Mouse (Mus musculus): ENCODE measurements around the gene Cd180. TPM values are rescaled to one million over a fixed set of nuclear protein-coding genes. Genes with fewer than 3 reads are reported as not detected.
"Not testable (repeated sequence)": the region's sequence is repeated elsewhere in the genome, so short reads cannot be mapped to it uniquely, and the experiment has no call there.

Cd180 gene
- polyA plus RNA-seq, 1 experiment from 2014 or later = 0.53 TPM

GRCm38 (mm10) chr13:102665588-102666232, 27.6 kb upstream of the Cd180 start:
- no peak overlapping the region for H3K27ac ChIP-seq
- ATAC-seq (ENCODE audit: low FRiP score, low read depth) = no peak
- WGBS = 64% methylated on average over 18 of the region's 18 CpGs
- H3K4me3 ChIP-seq = no peak overlapping the region
- H3K4me1 ChIP-seq = no peaks in the 10 kb centered on the region
- no peaks in the 10 kb centered on the region for H3K9me3 ChIP-seq
- H3K4me2 ChIP-seq (replicated peaks) = peak overlapping the region; percentile 34
- H3K36me3 ChIP-seq = no peaks in the 10 kb centered on the region
- no peak overlapping the region for H3K9ac ChIP-seq
- H3K27me3 ChIP-seq (replicated peaks) = no peaks in the 10 kb centered on the region

GRCm38 (mm10) chr13:102666233-102666614, 27.1 kb upstream of the Cd180 start:
- 90% methylated on average over 12 of the region's 12 CpGs for WGBS
- Histone ChIP-seq H3K27me3 (replicated peaks) (no peaks in the 10 kb centered on the region), H3K4me3 (no peak overlapping the region), H3K9me3 (no peaks in the 10 kb centered on the region), H3K9ac (no peak overlapping the region), H3K4me2 (replicated peaks) (no peak overlapping the region), H3K27ac (no peak overlapping the region), H3K4me1 (no peaks in the 10 kb centered on the region), H3K36me3 (no peaks in the 10 kb centered on the region)
- ATAC-seq (ENCODE audit: low FRiP score, low read depth) = no peak

GRCm38 (mm10) chr13:102666731-102667130, 26.6 kb upstream of the Cd180 start:
- H3K4me2 ChIP-seq (replicated peaks) = no peak overlapping the region
- ATAC-seq (ENCODE audit: low FRiP score, low read depth) = no peak
- no peaks in the 10 kb centered on the region for H3K36me3 ChIP-seq
- no peaks in the 10 kb centered on the region for H3K9me3 ChIP-seq
- H3K9ac ChIP-seq = no peak overlapping the region
- H3K27me3 ChIP-seq (replicated peaks) = no peaks in the 10 kb centered on the region
- no peaks in the 10 kb centered on the region for H3K4me1 ChIP-seq
- whole genome bisulfite sequencing = 86% methylated on average over 4 of the region's 4 CpGs
- H3K27ac ChIP-seq = no peak overlapping the region
- H3K4me3 ChIP-seq = no peak overlapping the region

- no peaks in the 10 kb centered on the region for H3K36me3 ChIP-seq
- ATAC-seq (ENCODE audit: low FRiP score, low read depth) = no peak
These were observed 26.0 kb upstream of the Cd180 start for GRCm38 (mm10) chr13:102667401-102667800.

GRCm38 (mm10) chr13:102667842-102668241, 25.5 kb upstream of the Cd180 start:
- H3K4me3 ChIP-seq = no peak overlapping the region
- no peaks in the 10 kb centered on the region for H3K9me3 ChIP-seq
- H3K27ac ChIP-seq = no peak overlapping the region
- H3K4me1 ChIP-seq = no peaks in the 10 kb centered on the region
- no peaks in the 10 kb centered on the region for H3K27me3 ChIP-seq (replicated peaks)
- H3K9ac ChIP-seq = no peak overlapping the region
- no peak for ATAC-seq (ENCODE audit: low FRiP score, low read depth)
- no peaks in the 10 kb centered on the region for H3K36me3 ChIP-seq
- no peak overlapping the region for H3K4me2 ChIP-seq (replicated peaks)
- 92% methylated on average over 9 of the region's 9 CpGs for WGBS

More at GRCm38 (mm10) chr13:102667401-102667800, 26.0 kb upstream of the Cd180 start:
- Histone ChIP-seq H3K27ac (no peak overlapping the region), H3K9me3 (no peaks in the 10 kb centered on the region), H3K27me3 (replicated peaks) (no peaks in the 10 kb centered on the region), H3K4me1 (no peaks in the 10 kb centered on the region), H3K4me2 (replicated peaks) (no peak overlapping the region), H3K4me3 (no peak overlapping the region), H3K9ac (no peak overlapping the region)
- 90% methylated on average over 4 of the region's 4 CpGs for WGBS

- Histone ChIP-seq H3K4me2 (replicated peaks) (no peak overlapping the region), H3K9me3 (no peaks in the 10 kb centered on the region), H3K27ac (no peak overlapping the region), H3K9ac (no peak overlapping the region), H3K4me3 (no peak overlapping the region), H3K27me3 (replicated peaks) (no peaks in the 10 kb centered on the region), H3K36me3 (no peaks in the 10 kb centered on the region), H3K4me1 (no peaks in the 10 kb centered on the region)
- ATAC-seq (ENCODE audit: low FRiP score, low read depth) = no peak
- 83% methylated on average over 6 of the region's 6 CpGs for WGBS
These were observed 24.4 kb upstream of the Cd180 start for GRCm38 (mm10) chr13:102668933-102669332.

GRCm38 (mm10) chr13:102669522-102670256, 23.7 kb upstream of the Cd180 start:
- Histone ChIP-seq H3K27ac (no peak overlapping the region), H3K36me3 (no peaks in the 10 kb centered on the region), H3K9ac (no peak overlapping the region), H3K4me3 (no peak overlapping the region), H3K27me3 (replicated peaks) (no peaks in the 10 kb centered on the region), H3K4me2 (replicated peaks) (no peak overlapping the region), H3K4me1 (no peaks in the 10 kb centered on the region), H3K9me3 (no peaks in the 10 kb centered on the region)
- ATAC-seq (ENCODE audit: low FRiP score, low read depth) = no peak
- 58% methylated on average over 14 of the region's 14 CpGs for WGBS

- Histone ChIP-seq H3K9me3 (no peaks in the 10 kb centered on the region), H3K27ac (no peak overlapping the region), H3K4me1 (no peaks in the 10 kb centered on the region), H3K9ac (no peak overlapping the region), H3K4me2 (replicated peaks) (no peak overlapping the region), H3K36me3 (no peaks in the 10 kb centered on the region), H3K4me3 (no peak overlapping the region), H3K27me3 (replicated peaks) (no peaks in the 10 kb centered on the region)
- 87% methylated on average over 7 of the region's 7 CpGs for WGBS
- no peak for ATAC-seq (ENCODE audit: low FRiP score, low read depth)
These were observed 22.9 kb upstream of the Cd180 start for GRCm38 (mm10) chr13:102670503-102670902.

GRCm38 (mm10) chr13:102674083-102674482, 19.3 kb upstream of the Cd180 start:
- ATAC-seq (ENCODE audit: low FRiP score, low read depth) = no peak
- Histone ChIP-seq H3K4me1 (no peaks in the 10 kb centered on the region), H3K4me2 (replicated peaks) (no peak overlapping the region), H3K4me3 (no peak overlapping the region), H3K36me3 (no peaks in the 10 kb centered on the region), H3K27me3 (replicated peaks) (no peaks in the 10 kb centered on the region), H3K9ac (no peak overlapping the region), H3K27ac (no peak overlapping the region), H3K9me3 (no peaks in the 10 kb centered on the region)
- 89% methylated on average over 3 of the region's 3 CpGs for WGBS

- ATAC-seq (ENCODE audit: low FRiP score, low read depth); H3K4me1 ChIP-seq: not testable (repeated sequence)
- WGBS = 93% methylated on average over 4 of the region's 4 CpGs
These were observed 15.8 kb upstream of the Cd180 start for GRCm38 (mm10) chr13:102677602-102678001.

GRCm38 (mm10) chr13:102678482-102678881, 14.9 kb upstream of the Cd180 start:
- Histone ChIP-seq H3K27ac (no peak overlapping the region), H3K36me3 (no peaks in the 10 kb centered on the region), H3K9me3 (no peaks in the 10 kb centered on the region), H3K4me1 (no peaks in the 10 kb centered on the region), H3K4me3 (no peak overlapping the region), H3K27me3 (replicated peaks) (no peaks in the 10 kb centered on the region), H3K4me2 (replicated peaks) (no peak overlapping the region), H3K9ac (no peak overlapping the region)
- ATAC-seq (ENCODE audit: low FRiP score, low read depth) = peak; percentile 63
- WGBS = 11% methylated on average over 2 of the region's 2 CpGs

More at GRCm38 (mm10) chr13:102677602-102678001, 15.8 kb upstream of the Cd180 start:
- H3K9me3 ChIP-seq; H3K4me2 ChIP-seq (replicated peaks); H3K27ac ChIP-seq; H3K4me3 ChIP-seq; H3K27me3 ChIP-seq (replicated peaks); H3K9ac ChIP-seq; H3K36me3 ChIP-seq: not testable (repeated sequence)

GRCm38 (mm10) chr13:102684890-102685289, 8.5 kb upstream of the Cd180 start:
- Histone ChIP-seq H3K27me3 (replicated peaks) (no peaks in the 10 kb centered on the region), H3K9ac (no peak overlapping the region), H3K4me3 (no peak overlapping the region), H3K9me3 (no peaks in the 10 kb centered on the region), H3K36me3 (no peaks in the 10 kb centered on the region), H3K4me2 (replicated peaks) (no peak overlapping the region), H3K27ac (no peak overlapping the region), H3K4me1 (no peaks in the 10 kb centered on the region)
- no peak for ATAC-seq (ENCODE audit: low FRiP score, low read depth)
- 87% methylated on average over 4 of the region's 4 CpGs for WGBS

GRCm38 (mm10) chr13:102688121-102688520, 5.2 kb upstream of the Cd180 start:
- Histone ChIP-seq H3K27ac (no peak overlapping the region), H3K9me3 (no peaks in the 10 kb centered on the region), H3K36me3 (no peaks in the 10 kb centered on the region), H3K4me2 (replicated peaks) (no peak overlapping the region), H3K9ac (no peak overlapping the region), H3K4me3 (no peak overlapping the region), H3K27me3 (replicated peaks) (no peaks in the 10 kb centered on the region), H3K4me1 (no peaks in the 10 kb centered on the region)
- 92% methylated on average over 1 of the region's 1 CpGs for WGBS
- no peak for ATAC-seq (ENCODE audit: low FRiP score, low read depth)

Data from neural tube, embryonic 12.5 days (tissue).